Mouse (Mus musculus) left cerebral cortex, postnatal 14 days (tissue): ENCODE data around the gene Cnpy3. TPM values are rescaled to one million over a fixed set of nuclear protein-coding genes. Genes with fewer than 3 reads are reported as not detected.
"Not testable (repeated sequence)": the region's sequence is repeated elsewhere in the genome, so short reads cannot be mapped to it uniquely, and the experiment has no call there.

Experiments used
- DNase-seq, 2 experiments: peaks; one replicate each; pipeline ENCODE4 v3.0.0; 2021 to 2022; ENCODE audit warnings: low spot score in 2 of 2, mixed read lengths in 1 of 2
- intact Hi-C: fragments of 180-260 bp; cut with DNase I; formaldehyde crosslinking; loops from one replicate; pipeline ENCODE4 v1.15.1; 2025
- long read RNA-seq, 2 experiments: library from polyadenylated mRNA; stranded (forward); transcript quantifications; one replicate each; pipeline ENCODE4 v2.0.0; 2021
- total RNA-seq, 2 experiments: library from RNA; stranded (reverse); gene quantifications; 2 replicates each; pipeline ENCODE4 v1.2.3; 2021

The Cnpy3 gene
- 10 to 100 TPM; 53.4 to 54.5 TPM for total RNA-seq
- long read RNA-seq, experiment 1, transcript Cnpy3-201 (6 exons, 1,908 nt), result major isoform, 98 of 120 reads
- long read RNA-seq, experiment 1, partial matches to known transcripts, result 3 of 120 reads
- long read RNA-seq, experiment 1, other reads (novel, unspliced or antisense), result 18 of 120 reads
- long read RNA-seq, experiment 2, transcript Cnpy3-201 (6 exons, 1,908 nt), result major isoform, 107 of 121 reads
- long read RNA-seq, experiment 2, partial matches to known transcripts, result 1 of 121 reads
- long read RNA-seq, experiment 2, other reads (novel, unspliced or antisense), result 13 of 121 reads

DNA sequence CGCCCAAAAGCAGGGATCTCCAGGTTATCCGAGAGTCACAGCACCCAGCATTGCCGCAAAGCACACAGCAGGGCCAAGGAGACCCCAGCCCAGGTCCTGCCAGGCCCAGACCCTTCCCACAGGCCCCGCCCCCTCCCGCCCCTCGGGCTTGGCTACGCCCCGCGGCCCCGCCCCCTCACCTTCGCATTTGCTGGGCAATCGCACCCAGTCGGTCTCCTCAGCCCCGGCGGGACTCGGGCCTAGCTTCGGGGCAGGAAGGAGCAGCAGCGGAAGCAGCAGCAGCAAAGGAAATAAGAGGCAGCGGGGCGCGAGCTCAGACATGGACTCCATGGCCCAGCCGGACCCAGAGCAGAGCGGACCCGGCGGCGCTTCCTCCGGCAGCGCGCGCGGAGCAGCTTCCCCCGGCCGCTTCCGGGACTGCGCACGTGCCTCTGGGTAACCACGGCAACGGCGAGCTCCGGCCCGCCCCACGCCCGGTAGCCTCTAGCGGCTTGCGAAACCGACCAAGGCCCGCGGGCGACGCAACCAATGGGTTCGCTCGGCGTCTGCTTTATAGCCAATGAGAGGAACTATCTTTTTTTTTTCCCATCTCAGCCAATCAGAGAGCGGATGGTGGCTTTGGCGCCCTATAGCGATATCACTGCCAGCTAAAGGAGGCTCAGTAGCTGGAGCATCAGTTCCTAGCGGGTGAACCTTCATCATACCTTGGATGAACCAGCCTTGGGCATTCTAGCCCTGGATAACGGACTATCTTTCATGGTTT, at the start of gene Cnpy3:
TSS of gene Cnpy3 (minus strand) at position 421 of the 763 bp plus-strand sequence.
- intact Hi-C loops, result no loop called here
- DNase-seq, result peak; percentile 99

GRCm38 (mm10) chr17:46801761-46802160, 49.7 kb upstream of the Cnpy3 start:
- intact Hi-C loops, result no loop called here
- no peak for DNase-seq

DNA sequence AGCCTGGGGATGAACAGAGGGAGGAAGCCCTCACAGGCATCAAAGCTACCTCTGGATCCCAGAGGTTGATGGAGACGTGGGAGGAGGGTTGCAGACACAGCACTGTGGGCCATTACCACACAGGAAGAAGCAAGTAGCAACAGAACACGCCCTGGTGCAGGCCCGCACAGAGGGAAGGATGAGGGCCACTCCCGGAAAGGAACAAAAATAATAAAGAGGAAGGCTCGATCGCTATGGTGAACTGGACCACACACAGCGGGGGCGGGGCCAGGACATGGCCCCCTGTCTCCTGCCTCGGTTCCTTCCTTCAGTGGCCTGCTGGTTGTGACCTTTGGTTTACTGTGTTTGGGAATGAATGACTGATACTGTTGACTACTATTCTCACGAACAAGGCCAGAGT, 47.7 kb upstream of the Cnpy3 start:
- DNase-seq, result no peak
- intact Hi-C loops, result no loop called here

DNA sequence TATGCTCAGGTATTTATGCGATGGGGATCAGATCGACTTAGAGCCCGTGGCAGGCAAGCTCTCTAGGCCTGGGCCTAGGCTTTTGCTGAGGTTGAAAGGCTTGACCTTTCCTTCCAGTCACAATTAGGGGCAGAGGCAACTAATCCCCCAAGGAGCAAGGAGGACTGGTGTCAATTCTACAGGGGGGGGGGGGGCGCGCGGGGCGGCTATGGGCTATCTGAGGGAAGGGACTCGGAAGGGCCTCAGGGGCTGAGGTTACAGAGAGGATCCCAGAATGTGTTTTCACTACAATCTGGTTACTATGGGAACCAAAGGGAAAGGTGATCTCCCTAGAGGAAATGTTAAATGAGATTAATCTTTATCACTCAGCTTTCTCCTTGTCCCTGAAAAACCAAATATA, 45.4 kb upstream of the Cnpy3 start:
- intact Hi-C loops, result no loop called here

DNA sequence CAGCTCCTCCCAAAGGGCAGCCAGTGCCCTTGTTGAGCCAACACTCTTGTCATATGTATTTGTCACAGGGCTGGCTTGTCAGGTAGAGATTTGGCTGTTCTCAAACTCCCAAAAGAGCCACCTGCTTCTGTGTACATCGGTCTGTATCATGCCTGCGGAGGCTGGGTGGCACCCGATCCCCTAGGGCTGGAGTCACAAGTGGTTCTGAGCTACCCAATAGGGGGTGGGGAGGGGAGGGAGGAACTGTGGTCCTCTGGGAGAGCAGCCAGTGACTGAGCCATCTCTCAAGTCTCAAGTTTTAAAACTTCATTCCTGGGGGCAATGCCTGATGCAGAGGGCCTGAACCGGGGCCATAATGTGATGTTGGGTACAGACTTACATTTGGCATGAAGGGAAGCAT, 44.7 kb upstream of the Cnpy3 start:
- intact Hi-C loops, result no loop called here
- no peak for DNase-seq

More for the DNA sequence above, 45.4 kb upstream of the Cnpy3 start:
- no peak for DNase-seq

- intact Hi-C loops, result no loop called here
These were observed 40.9 kb upstream of the Cnpy3 start for GRCm38 (mm10) chr17:46792963-46793362.

GRCm38 (mm10) chr17:46787974-46788373, 36.0 kb upstream of the Cnpy3 start:
- DNase-seq, intact Hi-C loops: not testable (repeated sequence)

More at GRCm38 (mm10) chr17:46792963-46793362, 40.9 kb upstream of the Cnpy3 start:
- no peak for DNase-seq

DNA sequence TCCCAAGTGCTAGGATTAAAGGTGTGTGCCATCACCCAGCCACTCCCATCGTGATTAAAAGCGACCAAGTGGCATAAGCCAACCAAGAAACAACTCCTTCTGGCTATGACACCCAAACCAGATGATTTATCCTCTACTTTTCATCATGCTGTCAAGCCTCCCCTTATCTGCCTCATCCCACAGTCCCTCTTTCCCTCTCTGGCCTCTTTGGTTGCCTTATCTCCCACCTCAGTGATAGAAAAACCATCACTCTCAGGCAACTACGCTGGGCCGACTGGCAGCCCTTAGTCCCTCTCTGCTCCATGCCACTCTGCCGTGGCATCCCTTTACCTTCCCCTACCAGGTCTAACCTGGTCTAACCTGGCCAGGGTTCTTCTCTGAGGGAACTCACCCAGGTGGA, 34.9 kb upstream of the Cnpy3 start:
- intact Hi-C loops, result no loop called here
- DNase-seq, result no peak

GRCm38 (mm10) chr17:46783222-46783565, 31.2 kb upstream of the Cnpy3 start:
- DNase-seq, result no peak
- intact Hi-C loops, result loop anchor here (2.0 kb wide), 1 partner anchor 106 kb away; no protein-coding TSS in a partner anchor

DNA sequence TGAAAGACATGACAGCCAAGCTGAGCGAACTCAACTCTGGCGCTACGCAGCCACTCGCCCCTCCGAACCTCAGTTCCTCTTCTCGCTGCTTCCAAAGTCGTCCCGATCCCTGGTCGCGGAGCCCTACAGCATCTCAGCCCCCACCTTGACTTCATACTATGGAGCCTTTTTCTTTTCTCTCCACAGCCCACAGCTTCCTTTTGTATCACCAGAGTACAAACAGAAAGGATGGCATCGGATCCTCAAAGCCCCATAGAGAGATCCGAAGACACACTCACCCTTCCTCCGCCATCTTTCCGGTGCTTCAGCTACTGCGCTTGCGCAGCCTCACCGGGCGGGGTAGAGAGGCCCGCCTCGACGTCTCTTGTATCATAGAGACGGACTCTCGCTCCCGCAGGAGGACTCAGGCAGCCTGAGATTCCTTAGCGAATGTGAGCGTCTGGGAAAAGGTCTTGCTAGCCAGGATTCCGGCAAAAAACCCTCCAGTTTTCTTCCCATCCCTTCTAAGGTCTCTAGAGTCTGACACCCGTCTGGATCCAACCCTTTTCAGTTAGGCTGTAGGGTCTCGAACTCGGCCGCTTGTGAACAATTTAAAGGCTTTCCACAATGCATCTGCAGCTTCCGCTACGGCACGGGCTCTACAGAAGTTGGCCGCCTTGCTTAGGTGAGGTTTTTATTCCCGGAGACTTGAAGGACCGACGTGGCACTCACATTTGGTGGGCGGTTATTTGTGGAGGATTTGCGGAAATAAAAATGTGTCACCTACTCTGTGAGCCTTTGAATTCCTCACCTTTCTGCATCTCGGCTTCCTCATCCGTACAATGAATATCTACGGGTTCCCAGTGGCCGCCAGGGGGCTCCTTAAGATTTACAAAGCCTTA, 30.6 kb upstream of the Cnpy3 start, which contains the start of gene Rpl7l1:
TSS of gene Rpl7l1 (minus strand) at position 332 of the 881 bp plus-strand sequence.
- DNase-seq, result peak; percentile 91
- intact Hi-C loops, result loop anchor here (2.0 kb wide), 1 partner anchor 106 kb away; no protein-coding TSS in a partner anchor

- DNase-seq, result no peak
- intact Hi-C loops, result loop anchor here (2.0 kb wide), 1 partner anchor 107 kb away; no protein-coding TSS in a partner anchor
These were observed 29.9 kb upstream of the Cnpy3 start for GRCm38 (mm10) chr17:46781876-46782275.

DNA sequence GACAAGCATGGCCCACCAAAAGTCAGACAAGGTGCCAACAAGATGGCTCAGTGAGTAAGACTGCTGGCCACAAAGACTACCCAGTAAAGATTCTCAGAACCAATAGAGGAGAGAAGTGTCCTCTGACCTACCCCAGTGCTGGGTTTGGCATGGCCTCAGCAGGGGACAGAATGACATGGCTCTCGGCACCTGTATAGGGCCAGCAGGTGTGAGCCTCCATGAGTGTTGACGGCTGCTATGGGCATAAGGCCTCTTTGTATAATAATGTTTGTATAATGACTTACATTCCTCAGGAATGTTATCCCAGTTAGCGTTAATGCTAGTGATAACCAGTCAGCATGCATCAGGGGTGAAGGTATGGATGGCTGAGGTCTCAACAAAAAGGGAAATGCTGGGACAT, 24.1 kb upstream of the Cnpy3 start:
- DNase-seq, result no peak
- intact Hi-C loops, result no loop called here

GRCm38 (mm10) chr17:46775070-46775469, 23.1 kb upstream of the Cnpy3 start:
- intact Hi-C loops, result no loop called here
- DNase-seq, result no peak

DNA sequence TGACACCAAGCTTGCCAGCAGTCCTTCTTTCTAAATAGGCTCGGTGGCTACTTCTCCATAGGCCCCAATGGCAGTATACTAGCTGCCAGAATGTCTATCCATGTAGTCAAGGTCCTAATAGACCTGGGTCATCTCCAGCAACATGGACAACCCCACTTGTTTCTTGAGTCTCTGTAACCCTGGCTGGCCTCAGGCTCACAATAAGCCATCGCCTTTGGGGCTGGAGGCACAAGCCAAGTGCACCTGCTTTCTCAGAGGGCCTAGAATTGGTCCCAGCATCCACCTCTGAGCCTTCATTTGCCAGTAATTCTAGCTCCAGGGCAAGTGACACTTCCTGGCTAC, 22.1 kb upstream of the Cnpy3 start:
- intact Hi-C loops, result no loop called here
- DNase-seq, result no peak

GRCm38 (mm10) chr17:46773278-46774130, 21.5 kb upstream of the Cnpy3 start:
- no peak for DNase-seq
- intact Hi-C loops, result loop anchor here (2.0 kb wide), 1 partner anchor 61 kb away; no protein-coding TSS in a partner anchor

DNA sequence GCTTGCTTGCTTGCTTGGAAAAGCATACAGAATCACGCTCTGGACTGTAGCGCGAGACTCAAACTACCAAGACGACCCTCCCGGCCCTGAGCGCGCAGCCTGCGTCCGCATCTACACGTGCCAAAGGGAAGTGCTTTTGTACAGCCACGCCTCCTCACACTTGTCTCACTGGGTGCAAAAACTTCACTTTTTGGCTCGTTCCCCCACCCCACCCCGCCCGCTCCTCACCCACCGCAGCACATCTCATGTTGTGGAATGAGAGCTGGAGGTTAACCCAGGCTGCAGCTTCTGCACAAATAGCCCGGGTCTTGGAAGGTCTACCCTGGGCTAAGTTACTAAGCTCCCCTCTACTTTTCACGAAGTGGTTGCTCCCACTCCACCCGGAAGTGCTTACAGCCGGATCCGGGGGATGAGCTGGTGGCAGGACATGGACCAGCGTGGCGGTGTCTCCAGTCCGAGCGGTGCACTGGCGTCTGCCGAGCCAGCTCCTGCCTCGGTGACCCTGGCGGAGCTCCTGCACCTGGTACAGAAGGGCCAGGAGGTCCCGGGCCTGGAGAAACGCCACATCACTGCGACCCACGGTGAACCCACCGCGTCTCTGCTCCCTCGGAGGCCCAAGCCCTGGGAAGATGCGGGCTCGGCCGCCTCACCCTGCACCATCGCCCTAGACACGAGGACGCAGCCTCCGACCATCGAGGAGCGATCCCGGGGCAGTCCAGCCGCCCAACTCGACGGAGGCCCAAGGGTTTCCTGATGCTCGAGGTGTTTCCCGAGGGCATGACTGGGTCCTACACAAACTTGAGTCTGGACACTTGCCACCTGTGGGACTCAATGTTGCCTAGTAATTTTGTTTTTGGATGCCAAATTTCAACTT, 20.6 kb upstream of the Cnpy3 start, which contains the start of gene 2310039H08Rik:
TSS of gene 2310039H08Rik (plus strand) at position 232 of the 874 bp plus-strand sequence.
- intact Hi-C loops, result loop anchor here (2.0 kb wide), 1 partner anchor 60 kb away; no protein-coding TSS in a partner anchor

DNA sequence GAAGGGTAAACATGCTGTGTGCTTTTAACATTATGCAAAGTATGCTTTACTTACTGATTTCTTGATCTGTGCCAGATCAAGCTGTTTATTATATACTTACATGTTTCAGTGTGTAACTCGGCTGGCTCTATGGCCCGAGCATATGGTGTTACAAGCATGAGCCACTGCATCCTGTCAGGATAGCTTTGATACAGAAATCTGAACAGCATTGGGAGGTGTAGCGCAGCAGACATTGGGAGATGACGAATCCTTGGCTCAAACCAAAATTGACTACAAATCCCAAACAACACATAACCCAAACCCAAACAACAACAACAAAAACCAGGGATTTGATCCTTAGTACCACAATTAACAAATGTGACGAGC, 20.0 kb upstream of the Cnpy3 start:
- no peak for DNase-seq
- intact Hi-C loops, result loop anchor here (2.0 kb wide), 1 partner anchor 59 kb away; no protein-coding TSS in a partner anchor

More for the DNA sequence above, 20.6 kb upstream of the Cnpy3 start, which contains the start of gene 2310039H08Rik:
- peak; percentile 79 to 87 for DNase-seq

GRCm38 (mm10) chr17:46771616-46772015, 19.6 kb upstream of the Cnpy3 start:
- intact Hi-C loops, result loop anchor here (2.0 kb wide), 1 partner anchor 59 kb away; no protein-coding TSS in a partner anchor
- DNase-seq, result no peak
